Mouse (Mus musculus) lung, adult 2 months (tissue): ENCODE measurements around the gene Slc4a8. TPM values are rescaled to one million over a fixed set of nuclear protein-coding genes. Genes with fewer than 3 reads are reported as not detected.

Experiments used
- DNase-seq: peaks from one replicate; pipeline ENCODE4 v3.0.0; 2022
- H3K4me1 ChIP-seq: fragments of 200-500 bp; 2 replicates; pipeline ENCODE4 v1.6.1; 2011; ENCODE audit warnings: low read length; ENCODE audit not compliant: control insufficient read depth, insufficient read depth
- H3K4me3 ChIP-seq: fragments of 200-500 bp; replicated peaks from 2 replicates; pipeline ENCODE3; 2011; ENCODE audit warnings: low read depth, mild to moderate bottlenecking, control low read depth, low read length; ENCODE audit errors: extremely low read depth
- CTCF ChIP-seq: fragments of 200-500 bp; IDR thresholded peaks from 2 replicates; pipeline ENCODE4 v1.5.1; 2011; ENCODE audit warnings: mild to moderate bottlenecking, low read length, control low read depth; ENCODE audit not compliant: insufficient read depth
- POLR2A ChIP-seq: fragments of 200-500 bp; IDR thresholded peaks from 2 replicates; pipeline ENCODE4 v1.6.1; 2011; ENCODE audit warnings: low read depth, mild to moderate bottlenecking, control low read depth, low read length, borderline replicate concordance; ENCODE audit errors: extremely low read depth
- whole genome bisulfite sequencing: fragments of 180-500 bp; shearing (Covaris S2); methylation state at CpG from one replicate; pipeline ENCODE4 v1.1.7; 2018; 5-methylcytosine and 5-hydroxymethylcytosine counted together
- polyA plus RNA-seq: library from polyadenylated mRNA; depleted of rRNA; stranded (reverse); fragments of >200 nt; gene quantifications from 2 replicates; pipeline ENCODE4 v1.2.3, GENCODE M21; 2012; rRNA removed

Slc4a8 gene
- polyA plus RNA-seq = 4.3 and 4.4 TPM in 2 replicates

GRCm38 (mm10) chr15:100761419-100762185 is at the start of gene Slc4a8:
Gene Slc4a8 (plus strand): TSS chr15:100761747.
- Histone ChIP-seq H3K4me3 (peak within 1 kb of the TSS; percentile 54), H3K4me1 (no peaks in the 10 kb centered on the region; the same call in 1 of the 2 replicates)
- 0 out of 2 replicates have a peak, but pooled peaks have one; percentile 4 for TF ChIP-seq CTCF
- no peak for TF ChIP-seq POLR2A
- WGBS = under 1% methylated on average over 63 of the region's 64 CpGs
- peak; percentile 75 for DNase-seq

DNA sequence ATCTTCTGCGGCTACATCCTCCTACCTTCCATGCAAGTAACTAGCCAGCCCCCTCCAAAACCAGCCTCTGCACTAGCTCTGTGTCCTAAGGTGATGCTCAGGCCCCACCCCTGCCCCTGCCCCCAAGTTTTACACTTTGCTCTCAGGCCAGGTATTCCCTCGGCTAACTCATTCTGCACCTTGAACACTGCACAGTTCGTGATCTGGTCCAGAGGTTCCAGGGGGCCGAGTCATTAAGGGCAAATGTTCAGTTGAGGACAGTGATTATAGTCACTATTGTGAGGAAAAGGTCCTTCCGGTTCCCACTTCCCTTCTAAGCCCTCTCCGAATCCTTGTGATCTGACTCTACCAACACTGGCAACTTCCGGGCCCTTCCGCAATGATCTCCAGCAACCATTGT is 47.1 kb upstream of the Slc4a8 start:
- WGBS = 75% methylated on average over 8 of the region's 8 CpGs
- TF ChIP-seq POLR2A (no peak), CTCF (no peak)
- H3K4me3 ChIP-seq = no peak overlapping the region
- no peaks in the 10 kb centered on the region for H3K4me1 ChIP-seq
- DNase-seq = no peak

GRCm38 (mm10) chr15:100715399-100715993 is 46.1 kb upstream of the Slc4a8 start:
- DNase-seq = no peak
- no peaks in the 10 kb centered on the region for H3K4me1 ChIP-seq
- 68% methylated on average over 9 of the region's 9 CpGs for WGBS
- TF ChIP-seq POLR2A = no peak
- no peak overlapping the region for H3K4me3 ChIP-seq

DNA sequence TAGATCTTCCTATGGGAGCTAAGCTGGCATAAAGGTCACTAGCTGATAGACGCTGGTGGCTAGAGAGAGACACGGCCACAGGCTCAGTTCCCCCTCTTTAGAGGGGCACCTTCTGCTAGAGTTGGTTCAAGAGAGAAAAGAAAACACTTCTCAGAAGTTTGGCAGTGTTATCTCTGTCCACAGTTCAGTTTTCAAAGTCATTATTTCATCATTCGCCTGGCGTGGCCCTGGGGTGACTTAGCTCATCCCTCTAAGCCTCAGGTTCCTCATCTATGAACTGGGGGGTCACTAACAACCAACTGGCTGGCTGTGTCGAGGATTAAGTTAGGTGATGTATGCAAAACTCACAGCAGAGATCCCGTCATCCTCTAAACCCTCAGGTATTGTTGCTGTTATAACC is 43.6 kb upstream of the Slc4a8 start:
- no peak for DNase-seq
- H3K4me1 ChIP-seq = no peaks in the 10 kb centered on the region
- H3K4me3 ChIP-seq = no peak overlapping the region
- no peak for TF ChIP-seq POLR2A
- no peak for TF ChIP-seq CTCF
- 61% methylated on average over 6 of the region's 6 CpGs for WGBS

DNA sequence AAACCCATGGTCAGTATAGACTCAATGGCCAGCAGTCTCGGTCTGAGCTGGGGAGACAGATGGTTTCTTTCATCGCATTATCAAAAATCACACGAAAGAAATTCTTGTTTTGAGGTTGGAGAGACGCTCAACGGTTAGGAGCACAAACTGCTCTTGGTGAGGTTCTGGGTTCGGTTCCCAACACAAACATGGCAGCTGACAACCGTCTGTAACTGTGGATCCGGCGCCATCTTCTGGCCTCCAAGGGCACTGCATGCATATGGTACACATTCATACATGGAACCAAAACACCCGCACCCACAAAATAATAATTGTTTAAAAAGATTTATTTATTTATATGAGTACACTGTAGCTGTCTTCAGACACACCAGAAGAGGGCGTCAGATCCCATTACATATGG is 43.0 kb upstream of the Slc4a8 start:
- 80% methylated on average over 11 of the region's 11 CpGs for WGBS
- no peaks in the 10 kb centered on the region for H3K4me1 ChIP-seq
- TF ChIP-seq CTCF (peak; percentile 30; the same call in 1 of the 2 replicates), POLR2A (no peak)
- H3K4me3 ChIP-seq = no peak overlapping the region
- no peak for DNase-seq

DNA sequence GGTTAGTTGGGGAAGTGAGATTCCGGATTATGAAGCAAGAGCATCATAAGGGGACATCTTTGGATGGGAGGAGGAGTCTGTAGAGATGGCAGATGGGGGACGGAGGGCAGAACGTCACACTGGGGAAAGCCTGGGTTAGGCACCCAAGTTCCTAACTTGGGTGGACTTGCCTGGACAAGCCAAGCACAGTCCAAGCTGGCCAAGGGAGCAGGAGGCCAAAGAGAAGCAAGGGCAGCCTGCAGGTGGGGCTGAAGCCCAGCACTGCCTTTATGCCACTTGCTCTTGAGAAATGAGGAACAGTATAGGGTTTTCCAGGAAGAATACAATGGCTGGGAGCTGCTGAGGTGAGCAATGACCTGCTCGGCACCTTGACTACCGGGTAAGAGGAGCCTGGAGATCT is 42.3 kb upstream of the Slc4a8 start:
- no peak overlapping the region for H3K4me3 ChIP-seq
- 81% methylated on average over 5 of the region's 5 CpGs for WGBS
- no peak for DNase-seq
- TF ChIP-seq CTCF (no peak), POLR2A (no peak)
- H3K4me1 ChIP-seq = no peaks in the 10 kb centered on the region

- TF ChIP-seq POLR2A = no peak
- TF ChIP-seq CTCF = no peak
- Histone ChIP-seq H3K4me3 (no peak overlapping the region), H3K4me1 (no peaks in the 10 kb centered on the region)
- 68% methylated on average over 10 of the region's 10 CpGs for WGBS
- no peak for DNase-seq
Measured at GRCm38 (mm10) chr15:100720066-100720465, 41.5 kb upstream of the Slc4a8 start.

- 88% methylated on average over 5 of the region's 5 CpGs for WGBS
- Histone ChIP-seq H3K4me3 (no peak overlapping the region), H3K4me1 (no peaks in the 10 kb centered on the region)
- TF ChIP-seq CTCF (no peak), POLR2A (no peak)
- no peak for DNase-seq
Measured at GRCm38 (mm10) chr15:100721445-100721844, 40.1 kb upstream of the Slc4a8 start.

DNA sequence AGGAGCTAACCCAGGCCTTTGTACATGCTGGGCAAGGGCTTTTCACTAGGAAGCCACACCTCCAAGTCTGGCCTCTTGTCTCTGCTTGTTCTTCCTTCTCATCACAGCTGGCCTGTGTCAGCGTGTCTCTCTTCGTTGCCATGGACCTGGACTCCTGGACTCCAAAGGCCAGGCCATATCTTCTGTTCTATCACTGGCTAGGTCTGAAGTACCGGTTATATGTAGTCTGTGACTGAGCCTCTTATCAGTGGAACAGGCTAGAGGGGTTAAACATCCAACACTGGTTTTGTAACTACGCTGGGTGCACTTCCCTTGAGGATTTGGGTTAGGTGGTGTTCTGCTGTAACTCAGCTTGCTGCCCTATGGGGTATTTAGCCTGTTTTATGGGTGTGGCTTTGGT is 39.5 kb upstream of the Slc4a8 start:
- Histone ChIP-seq H3K4me3 (no peak overlapping the region), H3K4me1 (no peaks in the 10 kb centered on the region)
- WGBS = 33% methylated on average over 4 of the region's 4 CpGs
- DNase-seq = no peak
- TF ChIP-seq POLR2A (no peak), CTCF (no peak)

DNA sequence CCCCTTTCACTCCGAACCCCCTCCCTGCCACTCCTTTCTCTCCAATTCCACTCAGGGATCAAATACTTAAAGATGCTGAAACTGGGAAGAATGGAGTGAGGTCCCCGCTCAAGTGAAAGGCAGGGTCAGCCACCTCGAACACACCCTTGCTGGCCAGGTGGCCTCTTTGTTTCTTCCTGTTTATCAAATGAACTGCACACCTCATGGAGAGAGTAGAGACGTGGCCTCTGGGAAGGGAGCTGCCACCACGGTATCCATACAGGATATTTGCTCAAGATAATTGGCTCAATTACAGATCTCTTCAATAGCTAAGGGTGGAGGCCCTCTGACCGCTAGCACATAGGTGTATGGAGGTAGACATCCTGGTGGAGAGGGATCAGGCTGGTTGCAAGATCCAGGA is 39.0 kb upstream of the Slc4a8 start:
- no peak for TF ChIP-seq POLR2A
- no peak for TF ChIP-seq CTCF
- no peak overlapping the region for H3K4me3 ChIP-seq
- H3K4me1 ChIP-seq = no peaks in the 10 kb centered on the region
- no peak for DNase-seq
- 52% methylated on average over 6 of the region's 6 CpGs for WGBS
